Mouse (Mus musculus) midbrain, embryonic 12.5 days (tissue): ENCODE measurements at regions not wholly inside any gene's neighbourhood (a gene's known extent, or its start where the extent isn't known, plus 50 kb on each side); places are given as distances from the start of the nearest gene placed in this dataset.
"Not testable (repeated sequence)": the region's sequence is repeated elsewhere in the genome, so short reads cannot be mapped to it uniquely, and the experiment has no call there.

ENCODE experiments used
- ATAC-seq: fragments of 200-750 bp; cut with Nextera tagmentation; 2 replicates; pipeline ENCODE4 v1.8.0; 2017; ENCODE audit warnings: low read depth, moderate TSS enrichment, moderate library complexity; ENCODE audit not compliant: low FRiP score
- H3K27ac ChIP-seq: fragments of 300-500 bp; sonication (generic); replicated peaks from 2 replicates; pipeline ENCODE4 v1.5.1; 2016; ENCODE audit warnings: mild to moderate bottlenecking
- H3K27me3 ChIP-seq: fragments of 300-500 bp; sonication (generic); 2 replicates; pipeline ENCODE4 v1.6.1; 2016; ENCODE audit warnings: mild to moderate bottlenecking
- H3K36me3 ChIP-seq: fragments of 300-500 bp; sonication (generic); 2 replicates; pipeline ENCODE4 v1.6.1; 2016
- H3K4me1 ChIP-seq: fragments of 300-500 bp; sonication (generic); 2 replicates; pipeline ENCODE4 v1.6.1; 2016
- H3K4me2 ChIP-seq: fragments of 300-500 bp; sonication (generic); replicated peaks from 2 replicates; pipeline ENCODE4 v1.6.1; 2016; ENCODE audit warnings: mild to moderate bottlenecking, moderate library complexity
- H3K4me3 ChIP-seq: fragments of 300-500 bp; sonication (generic); 2 replicates; pipeline ENCODE4 v1.5.1; 2016; ENCODE audit warnings: mild to moderate bottlenecking
- H3K9ac ChIP-seq: fragments of 300-500 bp; sonication (generic); replicated peaks from 2 replicates; pipeline ENCODE4 v1.6.1; 2016; ENCODE audit warnings: mild to moderate bottlenecking, moderate library complexity
- H3K9me3 ChIP-seq: fragments of 300-500 bp; sonication (generic); 2 replicates; pipeline ENCODE4 v1.6.1; 2016; ENCODE audit warnings: mild to moderate bottlenecking
- WGBS: fragments of 180-500 bp; shearing (Covaris S2); methylation state at CpG from one replicate; pipeline ENCODE4 v1.1.7; 2016; 5-methylcytosine and 5-hydroxymethylcytosine counted together

- no peaks in the 10 kb centered on the region for H3K4me1 ChIP-seq
- H3K4me2 ChIP-seq, result no peak overlapping the region
- no peak for ATAC-seq
- no peak overlapping the region for H3K27ac ChIP-seq
- H3K4me3 ChIP-seq, result no peak overlapping the region
- no peaks in the 10 kb centered on the region for H3K36me3 ChIP-seq
- H3K9ac ChIP-seq, result no peak overlapping the region
- no peaks in the 10 kb centered on the region for H3K9me3 ChIP-seq
- no peaks in the 10 kb centered on the region for H3K27me3 ChIP-seq
Measured at GRCm38 (mm10) chr12:93812963-93813733, 1878.9 kb upstream of the Flrt2 start.

- Histone ChIP-seq H3K4me3 (no peak overlapping the region), H3K9me3 (no peaks in the 10 kb centered on the region), H3K4me2 (no peak overlapping the region), H3K36me3 (no peaks in the 10 kb centered on the region), H3K4me1 (0 out of 2 replicates have a peak, but pooled peaks cover 4% of the 10 kb centered on the region), H3K9ac (no peak overlapping the region), H3K27ac (no peak overlapping the region), H3K27me3 (no peaks in the 10 kb centered on the region)
- WGBS, result 21% methylated on average over 1 of the region's 1 CpGs
- peak; percentile 91 for ATAC-seq
Measured at GRCm38 (mm10) chr12:93850944-93851520, 1841.0 kb upstream of the Flrt2 start.

- Histone ChIP-seq H3K4me2 (no peak overlapping the region), H3K4me3 (no peak overlapping the region), H3K36me3 (no peaks in the 10 kb centered on the region), H3K9me3 (no peaks in the 10 kb centered on the region), H3K27me3 (no peaks in the 10 kb centered on the region), H3K27ac (no peak overlapping the region), H3K9ac (no peak overlapping the region), H3K4me1 (0 out of 2 replicates have a peak, but pooled peaks cover 4% of the 10 kb centered on the region)
- ATAC-seq, result peak; percentile 66
- 17% methylated on average over 1 of the region's 1 CpGs for WGBS
Measured at GRCm38 (mm10) chr12:93851660-93852059, 1840.4 kb upstream of the Flrt2 start.

GRCm38 (mm10) chr12:93885946-93886345 lies 1806.1 kb upstream of the Flrt2 start:
- Histone ChIP-seq H3K36me3 (no peaks in the 10 kb centered on the region), H3K27ac (no peak overlapping the region), H3K9me3 (no peaks in the 10 kb centered on the region), H3K27me3 (no peaks in the 10 kb centered on the region), H3K9ac (no peak overlapping the region), H3K4me1 (no peaks in the 10 kb centered on the region), H3K4me3 (no peak overlapping the region), H3K4me2 (no peak overlapping the region)
- no peak for ATAC-seq
- 51% methylated on average over 2 of the region's 2 CpGs for WGBS

DNA sequence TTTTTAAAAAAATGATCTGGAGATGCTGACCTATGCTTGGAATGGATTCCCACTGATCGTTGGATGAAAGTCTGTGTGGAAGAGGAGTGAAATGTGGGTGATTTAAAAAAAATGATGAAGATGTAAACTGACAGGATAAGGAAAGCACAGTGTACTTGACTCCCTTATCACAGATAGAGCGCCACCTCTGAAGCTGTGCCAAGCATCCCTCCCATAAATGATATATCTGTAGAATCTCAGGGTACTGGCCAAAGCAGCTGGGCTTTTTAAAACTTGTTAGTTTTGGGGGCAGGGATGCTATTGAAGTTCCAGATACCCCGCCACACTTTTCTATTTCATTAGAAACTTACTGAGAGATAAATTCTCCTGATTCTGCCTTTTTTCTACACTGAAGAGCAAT lies 1801.9 kb upstream of the Flrt2 start:
- no peaks in the 10 kb centered on the region for H3K27me3 ChIP-seq
- no peak overlapping the region for H3K4me3 ChIP-seq
- ATAC-seq, result no peak
- H3K9me3 ChIP-seq, result no peaks in the 10 kb centered on the region
- H3K27ac ChIP-seq, result no peak overlapping the region
- H3K36me3 ChIP-seq, result no peaks in the 10 kb centered on the region
- no peak overlapping the region for H3K9ac ChIP-seq
- H3K4me2 ChIP-seq, result no peak overlapping the region
- no peaks in the 10 kb centered on the region for H3K4me1 ChIP-seq
- WGBS, result 89% methylated on average over 3 of the region's 3 CpGs

- H3K9me3 ChIP-seq, H3K27ac ChIP-seq, H3K4me1 ChIP-seq, H3K4me3 ChIP-seq, H3K36me3 ChIP-seq, H3K4me2 ChIP-seq, H3K27me3 ChIP-seq, H3K9ac ChIP-seq: not testable (repeated sequence)
- peak; percentile 84 for ATAC-seq
- 75% methylated on average over 1 of the region's 27 CpGs for WGBS
Measured at GRCm38 (mm10) chr12:93928541-93929238, 1763.3 kb upstream of the Flrt2 start.

- H3K4me2 ChIP-seq, H3K9ac ChIP-seq, H3K36me3 ChIP-seq, H3K9me3 ChIP-seq, H3K4me3 ChIP-seq, H3K4me1 ChIP-seq, H3K27me3 ChIP-seq, H3K27ac ChIP-seq: not testable (repeated sequence)
- peak; percentile 52; the same call in 1 of the 2 replicates for ATAC-seq
- 97% methylated on average over 5 of the region's 7 CpGs for WGBS
Measured at GRCm38 (mm10) chr12:93929239-93929563, 1762.8 kb upstream of the Flrt2 start.

DNA sequence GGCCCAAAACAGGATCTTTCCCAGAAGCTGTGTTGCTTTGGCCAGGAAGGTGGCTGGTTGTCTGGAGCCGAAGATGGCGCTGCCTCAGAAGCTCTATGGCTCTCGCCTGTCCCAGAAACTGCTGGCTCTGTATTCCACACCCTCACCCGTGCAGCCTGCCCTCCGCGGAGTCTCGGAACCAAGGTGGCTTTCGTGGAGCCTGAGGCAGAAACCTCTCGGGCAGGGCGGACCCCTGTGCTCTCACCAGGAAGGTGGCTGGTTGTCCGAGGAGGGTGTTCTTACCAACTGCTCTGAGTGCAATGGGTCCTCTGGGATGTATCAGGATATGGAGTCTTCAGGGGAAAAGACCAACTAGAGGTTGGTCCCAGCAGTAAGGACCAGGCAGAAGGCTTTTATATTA lies 1761.8 kb upstream of the Flrt2 start:
- H3K27ac ChIP-seq, H3K9ac ChIP-seq, ATAC-seq, H3K4me3 ChIP-seq, H3K27me3 ChIP-seq, H3K4me1 ChIP-seq, H3K36me3 ChIP-seq, H3K9me3 ChIP-seq, H3K4me2 ChIP-seq: not testable (repeated sequence)
- 94% methylated on average over 11 of the region's 11 CpGs for WGBS

- Histone ChIP-seq H3K36me3 (no peaks in the 10 kb centered on the region), H3K4me3 (no peak overlapping the region), H3K9me3 (no peaks in the 10 kb centered on the region), H3K27ac (no peak overlapping the region), H3K4me2 (no peak overlapping the region), H3K27me3 (no peaks in the 10 kb centered on the region), H3K9ac (no peak overlapping the region), H3K4me1 (no peaks in the 10 kb centered on the region)
- ATAC-seq, result no peak
- 84% methylated on average over 1 of the region's 1 CpGs for WGBS
Measured at GRCm38 (mm10) chr12:93960869-93961268, 1731.2 kb upstream of the Flrt2 start.

GRCm38 (mm10) chr12:93981307-93981706 lies 1710.7 kb upstream of the Flrt2 start:
- H3K4me3 ChIP-seq, result no peak overlapping the region
- no peak overlapping the region for H3K4me2 ChIP-seq
- H3K27me3 ChIP-seq, result no peaks in the 10 kb centered on the region
- H3K36me3 ChIP-seq, result no peaks in the 10 kb centered on the region
- H3K4me1 ChIP-seq, result no peaks in the 10 kb centered on the region
- ATAC-seq, result no peak
- WGBS, result 69% methylated on average over 1 of the region's 1 CpGs
- H3K27ac ChIP-seq, result no peak overlapping the region
- no peak overlapping the region for H3K9ac ChIP-seq
- H3K9me3 ChIP-seq, result no peaks in the 10 kb centered on the region

DNA sequence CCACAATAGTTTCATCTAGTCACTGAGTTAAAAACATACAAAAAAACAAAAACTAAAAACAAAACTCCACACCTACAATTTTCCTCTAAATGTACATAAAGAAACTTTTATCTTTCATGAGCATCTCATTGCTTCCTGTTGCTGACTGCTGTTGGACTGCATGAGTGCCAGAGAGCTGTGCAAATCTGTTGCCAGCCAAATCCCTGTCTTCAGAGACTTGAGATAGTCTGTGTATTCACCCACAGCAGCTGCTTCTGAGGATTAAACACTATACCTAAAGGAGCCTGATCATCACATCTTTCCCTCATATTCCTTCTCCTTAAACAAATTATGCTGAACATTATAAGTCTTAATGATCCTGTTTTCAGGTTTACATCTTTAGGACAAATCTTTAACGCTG lies 1700.5 kb upstream of the Flrt2 start:
- WGBS, result 88% methylated on average over 1 of the region's 1 CpGs
- no peak for ATAC-seq
- Histone ChIP-seq H3K4me3 (no peak overlapping the region), H3K4me1 (no peaks in the 10 kb centered on the region), H3K27ac (no peak overlapping the region), H3K4me2 (no peak overlapping the region), H3K36me3 (no peaks in the 10 kb centered on the region), H3K9me3 (no peaks in the 10 kb centered on the region), H3K27me3 (no peaks in the 10 kb centered on the region), H3K9ac (no peak overlapping the region)

GRCm38 (mm10) chr12:93993875-93994274 lies 1698.2 kb upstream of the Flrt2 start:
- WGBS, result 90% methylated on average over 6 of the region's 6 CpGs
- Histone ChIP-seq H3K4me2 (no peak overlapping the region), H3K4me1 (no peaks in the 10 kb centered on the region), H3K27ac (no peak overlapping the region), H3K27me3 (no peaks in the 10 kb centered on the region), H3K9me3 (no peaks in the 10 kb centered on the region), H3K4me3 (no peak overlapping the region), H3K36me3 (no peaks in the 10 kb centered on the region), H3K9ac (no peak overlapping the region)
- no peak for ATAC-seq
